Mouse (Mus musculus): Measurements from ENCODE around the gene Akr1b10. TPM values are rescaled to one million over a fixed set of nuclear protein-coding genes. Genes with fewer than 3 reads are reported as not detected.
"Not testable (repeated sequence)": the region's sequence is repeated elsewhere in the genome, so short reads cannot be mapped to it uniquely, and the experiment has no call there.

Gene Akr1b10
- total RNA-seq, 2 experiments from 2014 or later = 17.4 to 18.3 TPM

- intact Hi-C loops (cut with DNase I) = no loop called here
- DNase-seq (ENCODE audit: low spot score in 2 of 2) = no peak
These were observed 19.5 kb upstream of the Akr1b10 start for GRCm38 (mm10) chr6:34364217-34365136.

GRCm38 (mm10) chr6:34367998-34368397 lies 16.0 kb upstream of the Akr1b10 start:
- no peak for DNase-seq (ENCODE audit: low spot score in 2 of 2)
- intact Hi-C loops (cut with DNase I) = no loop called here

GRCm38 (mm10) chr6:34370081-34370480 lies 13.9 kb upstream of the Akr1b10 start:
- intact Hi-C loops (cut with DNase I) = loop anchor here (2.0 to 5.0 kb wide), 2 partner anchors 77 kb away; no protein-coding TSS in a partner anchor
- no peak for DNase-seq (ENCODE audit: low spot score in 2 of 2)

- peak; percentile 85 to 93 for DNase-seq (ENCODE audit: low spot score in 2 of 2)
- intact Hi-C loops (cut with DNase I) = loop anchor here (2.0 to 5.0 kb wide), 2 partner anchors 75 to 79 kb away; no protein-coding TSS in a partner anchor
These were observed 12.2 kb upstream of the Akr1b10 start for GRCm38 (mm10) chr6:34371700-34372351.

- DNase-seq (ENCODE audit: low spot score in 2 of 2) = no peak
- intact Hi-C loops (cut with DNase I) = loop anchor here (5.0 kb wide), 1 partner anchor 73 kb away; no protein-coding TSS in a partner anchor
These were observed 10.2 kb upstream of the Akr1b10 start for GRCm38 (mm10) chr6:34373841-34374240.

GRCm38 (mm10) chr6:34375888-34376287 lies 8.1 kb upstream of the Akr1b10 start:
- intact Hi-C loops (cut with DNase I); DNase-seq (ENCODE audit: low spot score in 2 of 2): not testable (repeated sequence)

GRCm38 (mm10) chr6:34383401-34383800 lies 617 bp upstream of the Akr1b10 start:
- intact Hi-C loops (cut with DNase I) = no loop called here
- no peak for DNase-seq (ENCODE audit: low spot score in 2 of 2)

GRCm38 (mm10) chr6:34384701-34385370 lies 818 bp downstream of the Akr1b10 start:
- intact Hi-C loops (cut with DNase I) = no loop called here

GRCm38 (mm10) chr6:34388420-34389156 lies 4.6 kb downstream of the Akr1b10 start:
- no peak for DNase-seq (ENCODE audit: low spot score in 2 of 2)
- intact Hi-C loops (cut with DNase I) = no loop called here

More at GRCm38 (mm10) chr6:34384701-34385370, 818 bp downstream of the Akr1b10 start:
- peak in 1 of 2 experiments; percentile 26 for DNase-seq (ENCODE audit: low spot score in 2 of 2)

- intact Hi-C loops (cut with DNase I) = no loop called here
These were observed 11.9 kb downstream of the Akr1b10 start for GRCm38 (mm10) chr6:34395897-34396296.

GRCm38 (mm10) chr6:34398431-34398830 lies 14.4 kb downstream of the Akr1b10 start:
- DNase-seq (ENCODE audit: low spot score in 2 of 2) = no peak
- intact Hi-C loops (cut with DNase I) = no loop called here

More at GRCm38 (mm10) chr6:34395897-34396296, 11.9 kb downstream of the Akr1b10 start:
- no peak for DNase-seq (ENCODE audit: low spot score in 2 of 2)

- intact Hi-C loops (cut with DNase I) = no loop called here
- no peak for DNase-seq (ENCODE audit: low spot score in 2 of 2)
These were observed 15.7 kb downstream of the Akr1b10 start for GRCm38 (mm10) chr6:34399606-34400220.

GRCm38 (mm10) chr6:34400696-34401095 lies 16.7 kb downstream of the Akr1b10 start:
- no peak for DNase-seq (ENCODE audit: low spot score in 2 of 2)
- intact Hi-C loops (cut with DNase I) = no loop called here

- intact Hi-C loops (cut with DNase I) = no loop called here
These were observed 22.7 kb downstream of the Akr1b10 start for GRCm38 (mm10) chr6:34406746-34407145.

GRCm38 (mm10) chr6:34407403-34407802 lies 23.4 kb downstream of the Akr1b10 start:
- no peak for DNase-seq (ENCODE audit: low spot score in 2 of 2)
- intact Hi-C loops (cut with DNase I) = no loop called here

More at GRCm38 (mm10) chr6:34406746-34407145, 22.7 kb downstream of the Akr1b10 start:
- DNase-seq (ENCODE audit: low spot score in 2 of 2) = no peak

GRCm38 (mm10) chr6:34412023-34412422 lies 28.0 kb downstream of the Akr1b10 start, which contains the start of gene Akr1b7:
Akr1b7 (plus strand) TSS chr6:34412334.
- intact Hi-C loops (cut with DNase I) = no loop called here
- DNase-seq (ENCODE audit: low spot score in 2 of 2) = no peak

GRCm38 (mm10) chr6:34412688-34413087 lies 28.7 kb downstream of the Akr1b10 start:
- intact Hi-C loops (cut with DNase I) = no loop called here

GRCm38 (mm10) chr6:34413386-34413785 lies 29.4 kb downstream of the Akr1b10 start:
- DNase-seq (ENCODE audit: low spot score in 2 of 2); intact Hi-C loops (cut with DNase I): not testable (repeated sequence)

More at GRCm38 (mm10) chr6:34412688-34413087, 28.7 kb downstream of the Akr1b10 start:
- no peak for DNase-seq (ENCODE audit: low spot score in 2 of 2)
